Mouse (Mus musculus) CD4-positive, CD25-positive, alpha-beta regulatory T cell, adult 4 months (primary cell): ENCODE measurements around the gene Mcpt1. TPM values are rescaled to one million over a fixed set of nuclear protein-coding genes. Genes with fewer than 3 reads are reported as not detected.
"Not testable (repeated sequence)": the region's sequence is repeated elsewhere in the genome, so short reads cannot be mapped to it uniquely, and the experiment has no call there.

Source experiments
- ATAC-seq: one replicate; pipeline ENCODE4 v1.8.0; 2017
- polyA plus RNA-seq, 2 experiments: library from polyadenylated mRNA; unstranded; fragments of 100-300 nt; shearing (Covaris generic); gene quantifications; one replicate each; pipeline ENCODE4 v1.2.1; 2017

Gene Mcpt1
- not detected for polyA plus RNA-seq

DNA sequence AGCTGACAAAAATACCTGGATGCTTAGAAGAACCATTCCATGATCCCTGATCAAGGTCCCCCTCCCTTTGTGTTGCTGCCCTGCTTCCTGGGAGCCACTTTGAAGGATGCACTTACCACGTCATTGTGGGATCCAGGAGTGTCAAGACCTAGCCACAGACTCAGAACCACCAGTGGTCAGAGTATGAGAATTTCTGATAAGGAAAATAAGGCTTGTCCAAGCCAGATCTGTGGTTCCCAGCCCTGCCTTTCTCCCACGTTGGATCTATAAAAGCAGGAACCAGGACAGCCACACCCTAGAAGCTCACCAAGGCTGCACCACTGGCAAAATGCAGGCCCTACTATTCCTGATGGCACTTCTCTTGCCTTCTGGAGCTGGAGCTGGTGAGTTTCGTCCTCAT lies at the start of gene Mcpt1:
TSS of gene Mcpt1 (plus strand) at position 301 of the 400 bp plus-strand sequence.
- ATAC-seq: not testable (repeated sequence)

DNA sequence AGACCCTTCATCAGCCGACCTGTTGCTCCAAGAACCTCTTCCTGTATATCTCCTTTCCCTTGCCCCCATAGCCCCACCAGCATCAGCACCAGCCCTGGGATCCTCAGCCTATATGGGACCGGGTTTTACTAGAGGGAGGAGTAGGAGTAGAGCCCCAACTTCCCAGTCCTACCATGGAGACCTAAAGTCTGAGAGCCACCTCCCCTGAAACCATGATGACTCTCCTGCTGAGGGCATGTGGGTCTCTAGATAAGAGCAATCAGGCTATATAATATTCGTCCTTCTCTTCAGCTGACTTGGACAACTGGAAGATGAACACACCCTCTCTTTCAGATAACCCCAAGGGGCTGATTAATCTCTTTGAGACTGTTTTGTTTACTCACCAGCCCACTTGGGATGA lies 30.3 kb upstream of the Mcpt1 start:
- not testable (repeated sequence) for ATAC-seq

- no peak for ATAC-seq
Measured at GRCm38 (mm10) chr14:56013147-56013546, 4.6 kb upstream of the Mcpt1 start.

GRCm38 (mm10) chr14:56013924-56014323 lies 3.8 kb upstream of the Mcpt1 start:
- ATAC-seq: no peak

DNA sequence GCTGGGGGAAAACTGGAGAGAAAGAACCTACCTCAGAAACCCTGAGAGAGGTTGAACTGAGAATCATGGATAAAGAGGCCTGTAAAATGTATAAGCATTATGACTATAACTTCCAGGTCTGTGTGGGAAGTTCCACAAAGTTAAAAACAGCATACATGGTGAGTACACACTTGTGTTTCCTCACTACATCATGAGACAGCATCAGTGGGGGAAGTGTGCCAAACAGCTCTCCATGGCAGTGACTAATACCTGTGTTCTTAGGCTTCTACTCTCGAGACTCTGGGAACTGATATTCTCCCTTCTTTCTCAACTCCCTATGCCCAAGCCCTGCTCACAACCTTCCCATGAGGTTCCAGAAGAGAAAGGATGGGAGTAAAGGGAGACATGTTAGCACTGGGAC lies 1.7 kb downstream of the Mcpt1 start:
- ATAC-seq: no peak

- not testable (repeated sequence) for ATAC-seq
Measured at GRCm38 (mm10) chr14:56021305-56021704, 3.5 kb downstream of the Mcpt1 start.

DNA sequence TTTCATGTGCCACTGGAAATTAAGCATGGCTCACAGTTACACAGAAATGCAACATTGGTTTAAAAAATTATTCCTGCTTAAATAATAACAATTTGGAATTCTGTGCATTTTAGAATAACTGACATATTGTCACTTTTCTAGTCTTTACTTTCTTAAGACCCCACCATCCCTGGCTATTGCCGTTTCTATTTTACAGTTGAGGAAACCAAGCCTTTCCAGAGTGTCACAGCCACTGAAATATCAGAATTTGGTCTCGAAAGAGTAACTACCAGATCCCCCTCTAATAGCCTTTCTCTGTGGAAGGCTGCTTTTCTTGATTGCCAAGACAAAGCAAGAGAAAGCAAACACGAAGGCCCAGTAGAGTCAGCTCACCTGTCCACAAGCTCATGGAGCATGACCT lies 12.6 kb downstream of the Mcpt1 start, which contains the start of gene Mcpt9:
TSS of gene Mcpt9 (minus strand) at position 101 of the 400 bp plus-strand sequence.
- not testable (repeated sequence) for ATAC-seq

DNA sequence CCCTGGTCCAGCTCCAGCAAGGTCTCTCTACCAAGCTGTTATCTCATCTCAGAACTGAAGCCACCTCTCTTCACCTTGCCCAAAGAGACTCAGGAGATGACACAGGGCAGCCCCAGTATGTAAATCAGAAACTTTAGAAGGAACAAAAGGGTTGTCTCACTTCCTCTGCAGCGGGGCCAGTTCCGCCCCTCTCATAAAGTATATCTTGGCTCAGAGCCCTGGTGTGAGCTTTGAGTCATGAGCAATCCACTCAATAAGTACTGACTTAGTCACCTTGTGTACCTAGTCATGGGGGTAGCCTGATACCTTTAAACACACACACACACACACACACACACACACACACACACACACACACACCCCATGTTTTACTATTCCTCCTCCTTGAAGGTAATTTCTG lies 16.7 kb downstream of the Mcpt1 start:
- no peak for ATAC-seq

DNA sequence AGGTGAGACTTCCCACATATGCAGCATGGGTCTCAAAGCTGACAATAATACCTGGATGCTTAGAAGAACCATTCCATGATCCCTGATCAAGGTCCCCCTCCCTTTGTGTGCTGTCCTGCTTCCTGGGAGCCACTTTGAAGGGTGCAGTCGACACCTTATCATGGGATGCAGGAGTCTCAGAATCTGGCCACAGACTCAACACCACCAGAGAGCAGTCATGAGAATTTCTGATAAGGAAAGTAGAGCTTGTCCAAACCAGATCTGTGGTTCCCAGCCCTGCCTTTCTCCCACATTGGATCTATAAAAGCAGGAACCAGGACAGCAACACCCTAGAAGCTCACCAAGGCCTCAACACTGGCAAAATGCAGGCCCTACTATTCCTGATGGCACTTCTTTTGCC lies 24.0 kb downstream of the Mcpt1 start, which contains the start of gene Mcpt2:
TSS of gene Mcpt2 (plus strand) at position 250 of the 400 bp plus-strand sequence.
- ATAC-seq: not testable (repeated sequence)

- ATAC-seq: no peak
Measured at GRCm38 (mm10) chr14:56055408-56055807, 37.6 kb downstream of the Mcpt1 start.

DNA sequence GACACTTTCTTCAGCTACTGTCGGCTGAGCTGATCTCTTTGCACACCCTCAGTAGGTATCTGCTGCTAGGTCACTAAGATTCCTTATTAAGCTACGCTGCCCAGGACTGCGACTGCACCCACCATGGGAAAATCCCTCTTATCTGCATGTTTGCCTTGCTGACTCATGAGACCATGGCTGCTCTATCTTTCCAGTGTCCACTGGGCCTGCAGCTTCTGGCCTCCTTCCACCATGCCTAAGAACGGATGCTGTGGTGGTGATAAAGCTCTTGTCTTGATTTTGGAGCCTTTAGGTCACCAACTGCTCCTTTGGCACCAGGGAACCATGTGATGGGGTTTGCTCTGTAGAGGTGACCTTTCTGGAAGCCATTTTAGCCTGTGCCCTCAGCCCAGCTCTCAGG lies 40.0 kb downstream of the Mcpt1 start:
- ATAC-seq: no peak

GRCm38 (mm10) chr14:56062213-56062612 lies 44.4 kb downstream of the Mcpt1 start, which contains the start of gene Mcpt4:
Mcpt4 (minus strand) TSS chr14:56062313.
- not testable (repeated sequence) for ATAC-seq

Other genes with a start within 250 kb of the Mcpt1 start
- 1 to 10 TPM in 1 of 2 experiments, not detected in 1; 1.0 TPM for gene Adcy4, start 233.9 kb upstream of the Mcpt1 start, polyA plus RNA-seq
- 10 to 100 TPM; 80.3 to 81.9 TPM for gene Ripk3, start 229.1 kb upstream of the Mcpt1 start, polyA plus RNA-seq
- gene Nfatc4, start 194.8 kb upstream of the Mcpt1 start, polyA plus RNA-seq: not detected
- gene Nynrin, start 164.0 kb upstream of the Mcpt1 start, polyA plus RNA-seq: under 1 TPM; 0.04 to 0.11 TPM
- gene Cbln3, start 133.6 kb upstream of the Mcpt1 start, polyA plus RNA-seq: not detected
- gene Khnyn, start 133.0 kb upstream of the Mcpt1 start, polyA plus RNA-seq: 10 to 100 TPM; 13.4 to 13.9 TPM
- gene Sdr39u1, start 117.7 kb upstream of the Mcpt1 start, polyA plus RNA-seq: 100 to 1,000 TPM in 1 of 2 experiments, 10 to 100 TPM in 1; 88.4 to 115 TPM
- not detected for gene Cma1, start 73.3 kb upstream of the Mcpt1 start, polyA plus RNA-seq
- gene Cma2, start 67.0 kb upstream of the Mcpt1 start, polyA plus RNA-seq: not detected
- gene Mcpt9, start 12.5 kb downstream of the Mcpt1 start, polyA plus RNA-seq: not detected
- not detected for gene Mcpt2, start 24.1 kb downstream of the Mcpt1 start, polyA plus RNA-seq
- not detected for gene Mcpt4, start 44.3 kb downstream of the Mcpt1 start, polyA plus RNA-seq
- gene Mcpt8, start 67.3 kb downstream of the Mcpt1 start, polyA plus RNA-seq: not detected
- not detected for gene Ctsg, start 84.6 kb downstream of the Mcpt1 start, polyA plus RNA-seq
- gene Gzme, start 102.7 kb downstream of the Mcpt1 start, polyA plus RNA-seq: not detected
- not detected for gene Gzmd, start 114.6 kb downstream of the Mcpt1 start, polyA plus RNA-seq
- gene Gzmg, start 141.6 kb downstream of the Mcpt1 start, polyA plus RNA-seq: not detected
- gene Gzmn, start 156.6 kb downstream of the Mcpt1 start, polyA plus RNA-seq: not detected
- under 1 TPM in 1 of 2 experiments, not detected in 1; 0.35 TPM for gene Gzmf, start 193.4 kb downstream of the Mcpt1 start, polyA plus RNA-seq
- gene Gzmc, start 216.7 kb downstream of the Mcpt1 start, polyA plus RNA-seq: 1 to 10 TPM; 6.5 to 9.5 TPM
- gene Gzmb, start 244.3 kb downstream of the Mcpt1 start, polyA plus RNA-seq: 10 to 100 TPM; 32.6 to 34.9 TPM